Comparison of ENCODE assay signal across 21 mouse cellular contexts in genomic region chr7:46240091-46240490, GRCm38 (mm10). TPM values are rescaled to one million over a fixed set of nuclear protein-coding genes. Genes with fewer than 3 reads are reported as not detected.
DNase-seq lines count a peak whose midpoint lies in the region; ATAC-seq lines count a peak whose summit lies in the region.
"Had no signal": no experiment of that assay in that cellular context is flagged by ENCODE, and none has a peak within 500 bp of the region (broad histone marks: within the 10 kb centered on the region; RNA-seq: fewer than 3 reads in every experiment).

No protein-coding gene starts in this region.

- DNase-seq in cerebellum, adult 11-12 months, result peak; percentile 53
- DNase-seq in left cerebral cortex, postnatal 4 days, result peak; percentile 35
- no peak for DNase-seq in left cerebral cortex, adult 9 months (ENCODE audit: low spot score in 2 of 2)
- DNase-seq in cerebellum, postnatal 14 days, result peak; percentile 64 to 80
- no peak for DNase-seq in layer of hippocampus, postnatal 10 days (ENCODE audit: low spot score in 2 of 2)
- DNase-seq in ovary, adult 18-20 months (ENCODE audit: low spot score), result no peak
- DNase-seq: adrenal gland, postnatal 10 days; gastrocnemius, postnatal 10 days; kidney, adult 11 months; kidney, postnatal 14 days; layer of hippocampus, adult 9-11 months; thymus, adult 18-20 months; thymus, postnatal 4 days had no signal

- no peak for ATAC-seq in cerebellum, adult (ENCODE audit: insufficient number of reproducible peaks, low FRiP score, low TSS enrichment)
- ATAC-seq: forebrain, embryonic 16.5 days; midbrain, embryonic 15.5 days had no signal

- intact Hi-C loops in left cerebral cortex, postnatal 4 days (cut with DNase I), result no loop called here

RNA-seq across cellular contexts. Expression of gene Otog, which starts 0.7 kb away (rescaled TPM):
- under 1 TPM; 0.08 to 0.26 TPM for total RNA-seq in left cerebral cortex, postnatal 4 days (2021)
- total RNA-seq in layer of hippocampus, postnatal 10 days (2021), result under 1 TPM; 0.07 TPM
- total RNA-seq: granulocyte monocyte progenitor cell, adult 5-6 weeks; heart, postnatal 25 days; megakaryocyte progenitor cell, adult 5-6 weeks had no signal

RNA-seq across cellular contexts. Expression of gene Ush1c, which starts 1.8 kb away (rescaled TPM):
- under 1 TPM; 0.40 to 0.54 TPM for total RNA-seq in left cerebral cortex, postnatal 4 days (2021)
- under 1 TPM in 1 of 2 experiments, not detected in 1; 0.21 TPM for total RNA-seq in layer of hippocampus, postnatal 10 days (2021)
- total RNA-seq: G1E; granulocyte monocyte progenitor cell, adult 5-6 weeks; left cerebral cortex, postnatal 25 days; megakaryocyte progenitor cell, adult 5-6 weeks had no signal

Comparison
In these comparisons a context has a peak if more than half of its experiments do, and no peak if none do; other contexts are left out.
1. DNase-seq: peak in cerebellum, adult 11-12 months (single experiment), left cerebral cortex, postnatal 4 days (single experiment) and cerebellum, postnatal 14 days (2 of 2); none in left cerebral cortex, adult 9 months (0 of 2), layer of hippocampus, postnatal 10 days (0 of 2) and ovary, adult 18-20 months (single experiment).